ENCODE assay signal across 19 mouse cellular contexts in genomic region chr7:109700213-109700612, GRCm38 (mm10). TPM values are rescaled to one million over a fixed set of nuclear protein-coding genes. Genes with fewer than 3 reads are reported as not detected.
A peak's percentile ranks its signal among the peaks of the same experiment; 100 is the strongest.
DNase-seq lines count a peak whose midpoint lies in the region; ATAC-seq and TF ChIP-seq lines count a peak whose summit lies in the region.
"Had no signal": no experiment of that assay in that cellular context is flagged by ENCODE, and none has a peak within 500 bp of the region (broad histone marks: within the 10 kb centered on the region; RNA-seq: fewer than 3 reads in every experiment).

No protein-coding gene starts in this region.

- intact Hi-C loops in left cerebral cortex, adult 2 months (cut with DNase I) = no loop called here
- intact Hi-C loops in left cerebral cortex, postnatal 4 days (cut with DNase I) = no loop called here
- intact Hi-C loops in left cerebral cortex, postnatal 25 days (cut with DNase I) = no loop called here

- dilution Hi-C loops in CH12.LX (cut with MboI; ENCODE audit: extremely low pct_ligation_motif_present, extremely low pct_unique_long_range_greater_than_20kb, low sequenced_read_pairs) = no loop called here

- H3K36me3 ChIP-seq in CH12.LX (replicated peaks in 1 of 2; ENCODE audit: control insufficient read depth in 1 of 2, insufficient read depth in 1 of 2, low read length in 1 of 2) = no peaks in the 10 kb centered on the region
- H3K36me3 ChIP-seq: embryonic facial prominence, embryonic 13.5 days; forebrain, embryonic 10.5 days; midbrain, embryonic 10.5 days; stomach, embryonic 15.5 days had no signal

- H3K4me1 ChIP-seq in CH12.LX (ENCODE audit: control insufficient read depth in 1 of 2, insufficient read depth in 2 of 2) = peaks cover 3 to 11% of the 10 kb centered on the region in 2 experiments; a peak in 3 of 4 replicates

- TF ChIP-seq RAD21 in CH12.LX (IDR thresholded peaks at IDR 0.05; ENCODE audit: low read depth, low read length) = peak; percentile 14

- no peak overlapping the region for H3K4me3 ChIP-seq in left cerebral cortex, adult 2 months
- H3K4me3 ChIP-seq in CH12.LX (replicated peaks in 1 of 3; ENCODE audit: low read depth in 2 of 3, low read length in 2 of 3, poor library complexity in 1 of 3) = no peak overlapping the region
- H3K4me3 ChIP-seq: embryonic facial prominence, embryonic 13.5 days; forebrain, embryonic 10.5 days; midbrain, embryonic 10.5 days; stomach, embryonic 15.5 days had no signal

- peak; percentile 24 for TF ChIP-seq CTCF in left cerebral cortex, adult 2 months (IDR thresholded peaks at IDR 0.05)
- peak; percentile 6 to 53; a peak in 2 of 4 replicates for TF ChIP-seq CTCF in CH12.LX (conservative IDR thresholded peaks at IDR 0.05 in 1 of 2, IDR thresholded peaks at IDR 0.05 in 1 of 2; ENCODE audit: low read depth in 2 of 2, low read length in 2 of 2)

- DNase-seq in CD4-positive, CD25-positive, alpha-beta regulatory T cell, adult 2 months (ENCODE audit: low read depth, low spot score) = peak; percentile 22
- no peak for DNase-seq in left cerebral cortex, adult 2 months (ENCODE audit: extremely low spot score in 1 of 2, low spot score in 2 of 2)
- DNase-seq in left cerebral cortex, postnatal 4 days = no peak
- DNase-seq in CH12.LX (ENCODE audit: extremely low read depth) = no peak
- DNase-seq in WW6 (ENCODE audit: low read depth, low spot score) = peak; percentile 50
- no peak for DNase-seq in embryo, embryonic 10.5 days (ENCODE audit: low spot score)
- no peak for DNase-seq in left cerebral cortex, postnatal 25 days (ENCODE audit: low spot score in 2 of 2)
- DNase-seq: adrenal gland, postnatal 36 days; heart, postnatal 36 days; thymus, postnatal 36 days had no signal

- no peaks in the 10 kb centered on the region for H3K27me3 ChIP-seq in CH12.LX (replicated peaks)
- H3K27me3 ChIP-seq: embryonic facial prominence, embryonic 13.5 days; stomach, embryonic 15.5 days had no signal

- no peak overlapping the region for H3K27ac ChIP-seq in left cerebral cortex, adult 2 months
- no peak overlapping the region for H3K27ac ChIP-seq in CH12.LX (ENCODE audit: insufficient read depth, low read depth)
- H3K27ac ChIP-seq: embryonic facial prominence, embryonic 13.5 days; forebrain, embryonic 10.5 days; midbrain, embryonic 10.5 days; stomach, embryonic 15.5 days had no signal

- no peak for TF ChIP-seq POLR2A in CH12.LX (IDR thresholded peaks at IDR 0.05; ENCODE audit: low read depth, low read length)

- in situ Hi-C loops in CH12.LX (cut with MboI; ENCODE audit: low pct_ligation_motif_present, low pct_unique_long_range_greater_than_20kb, low sequenced_read_pairs) = loop anchor here (10.0 kb wide), 1 partner anchor 175 kb away; no protein-coding TSS in a partner anchor

- no peak for ATAC-seq in CD4-positive, CD25-positive, alpha-beta regulatory T cell, adult 4 months

- no peak for TF ChIP-seq EP300 in CH12.LX (IDR thresholded peaks at IDR 0.05; ENCODE audit: low read length)

- no peak overlapping the region for H3K9ac ChIP-seq in CH12.LX (ENCODE audit: insufficient read depth, low read depth)
- H3K9ac ChIP-seq: embryonic facial prominence, embryonic 13.5 days; stomach, embryonic 15.5 days had no signal

- H3K9me3 ChIP-seq in CH12.LX (replicated peaks; ENCODE audit: low read length) = no peaks in the 10 kb centered on the region
- H3K9me3 ChIP-seq: embryonic facial prominence, embryonic 13.5 days; forebrain, embryonic 10.5 days; midbrain, embryonic 10.5 days; stomach, embryonic 15.5 days had no signal

- no peaks in the 10 kb centered on the region; the same call in 1 of the 2 replicates for H3K79me2 ChIP-seq in CH12.LX (replicated peaks; ENCODE audit: control insufficient read depth, extremely low read depth, insufficient read depth, poor library complexity, severe bottlenecking)

- H3K4me2 ChIP-seq in CH12.LX (ENCODE audit: insufficient read depth, low read depth, poor library complexity, severe bottlenecking) = no peak overlapping the region
- H3K4me2 ChIP-seq: embryonic facial prominence, embryonic 13.5 days; stomach, embryonic 15.5 days had no signal

TF ChIP-seq in CH12.LX, 34 proteins besides CTCF, POLR2A, EP300 and RAD21:
- TF ChIP-seq USF1 (IDR thresholded peaks at IDR 0.05; ENCODE audit: low read depth, low read length) (no peak), TCF12 (IDR thresholded peaks at IDR 0.05; ENCODE audit: low read depth, low read length) (no peak), NELFE (IDR thresholded peaks at IDR 0.05; ENCODE audit: low read depth, low read length) (no peak), USF2 (conservative IDR thresholded peaks at IDR 0.05; ENCODE audit: low read depth, low read length) (no peak), SMC3 (IDR thresholded peaks at IDR 0.05; ENCODE audit: low read depth, low read length) (peak; percentile 27; the same call in 1 of the 2 replicates), KAT2A (IDR thresholded peaks at IDR 0.05; ENCODE audit: insufficient replicate concordance, low read length) (no peak), RCOR1 (conservative IDR thresholded peaks at IDR 0.05; ENCODE audit: low read depth, low read length) (no peak)
TF ChIP-seq in CH12.LX: peak in this region for 1.

RNA-seq across cellular contexts. Expression of gene St5, which starts 3.2 kb away (rescaled TPM):
- 1 to 10 TPM; 1.8 to 3.9 TPM for polyA plus RNA-seq in CD4-positive, CD25-positive, alpha-beta regulatory T cell, adult 4 months (2017; shearing (Covaris generic))
- total RNA-seq in left cerebral cortex, adult 2 months (2021) = 10 to 100 TPM; 14.8 to 18.9 TPM
- 10 to 100 TPM; 20.7 to 21.5 TPM for total RNA-seq in left cerebral cortex, postnatal 4 days (2021)
- 1.6 and 1.9 TPM in 2 replicates for total RNA-seq in CH12.LX (2012; rRNA removed)
- total RNA-seq in CH12.LX (2014; rRNA removed) = 1.3 and 1.5 TPM in 2 replicates
- 3.4 and 4.1 TPM in 2 replicates for polyA plus RNA-seq in CH12.LX (2012; ENCODE audit: insufficient read length, low read depth)
- total RNA-seq in left cerebral cortex, postnatal 25 days (2021) = 10 to 100 TPM; 14.1 to 15.1 TPM

RNA-seq across cellular contexts. Expression of gene Akip1, which starts 3.3 kb away (rescaled TPM):
- 10 to 100 TPM; 28.6 to 32.8 TPM for polyA plus RNA-seq in CD4-positive, CD25-positive, alpha-beta regulatory T cell, adult 4 months (2017; shearing (Covaris generic))
- total RNA-seq in left cerebral cortex, adult 2 months (2021) = 1 to 10 TPM; 4.9 to 5.9 TPM
- total RNA-seq in left cerebral cortex, postnatal 4 days (2021) = 10 to 100 TPM in 1 of 2 experiments, 1 to 10 TPM in 1; 7.3 to 10.5 TPM
- total RNA-seq in CH12.LX (2012; rRNA removed) (34.5 and 35.0 TPM in 2 replicates), CH12.LX (2014; rRNA removed) (38.5 and 42.5 TPM in 2 replicates)
- 46.2 and 51.5 TPM in 2 replicates for polyA plus RNA-seq in CH12.LX (2012; ENCODE audit: insufficient read length, low read depth)
- 1 to 10 TPM; 3.8 to 6.0 TPM for total RNA-seq in left cerebral cortex, postnatal 25 days (2021)

RNA-seq across cellular contexts. Expression of gene BC051019, which starts 23.4 kb away (rescaled TPM):
- under 1 TPM in 1 of 2 experiments, not detected in 1; 0.38 TPM for polyA plus RNA-seq in CD4-positive, CD25-positive, alpha-beta regulatory T cell, adult 4 months (2017; shearing (Covaris generic))
- not detected for total RNA-seq in left cerebral cortex, adult 2 months (2021)
- total RNA-seq in left cerebral cortex, postnatal 4 days (2021) = under 1 TPM in 1 of 2 experiments, not detected in 1; 0.22 TPM
- total RNA-seq in CH12.LX (2012; rRNA removed) (not detected in 2 replicates), CH12.LX (2014; rRNA removed) (0.17 TPM in 1 of 2 replicates, not detected in the other)
- 0.33 TPM in 2 replicates for polyA plus RNA-seq in CH12.LX (2012; ENCODE audit: insufficient read length, low read depth)
- not detected for total RNA-seq in left cerebral cortex, postnatal 25 days (2021)
- total RNA-seq: adrenal gland, postnatal 36 days; gastrocnemius, adult 18-20 months; heart, postnatal 36 days had no signal
- polyA plus RNA-seq: intestine, embryonic 14.5 days; small intestine, adult 2 months had no signal

RNA-seq across cellular contexts. Expression of gene Ascl3, which starts 31.3 kb away (rescaled TPM):
- polyA plus RNA-seq in CD4-positive, CD25-positive, alpha-beta regulatory T cell, adult 4 months (2017; shearing (Covaris generic)) = not detected
- not detected for total RNA-seq in left cerebral cortex, adult 2 months (2021)
- not detected for total RNA-seq in left cerebral cortex, postnatal 4 days (2021)
- total RNA-seq in CH12.LX (2012; rRNA removed) = not detected in 2 replicates
- total RNA-seq in CH12.LX (2014; rRNA removed) = not detected in 2 replicates
- polyA plus RNA-seq in CH12.LX (2012; ENCODE audit: insufficient read length, low read depth) = not detected in 2 replicates
- not detected for total RNA-seq in left cerebral cortex, postnatal 25 days (2021)
- total RNA-seq: adrenal gland, postnatal 36 days; gastrocnemius, adult 18-20 months; heart, postnatal 36 days had no signal
- polyA plus RNA-seq: embryonic facial prominence, embryonic 13.5 days; forebrain, embryonic 10.5 days; intestine, embryonic 14.5 days; limb, embryonic 14.5 days; midbrain, embryonic 10.5 days had no signal

RNA-seq across cellular contexts. Expression of gene Tmem9b, which starts 52.5 kb away (rescaled TPM):
- 100 to 1,000 TPM in 1 of 2 experiments, 10 to 100 TPM in 1; 83.6 to 102 TPM for polyA plus RNA-seq in CD4-positive, CD25-positive, alpha-beta regulatory T cell, adult 4 months (2017; shearing (Covaris generic))
- total RNA-seq in left cerebral cortex, adult 2 months (2021) = 10 to 100 TPM; 85.0 to 88.7 TPM
- total RNA-seq in left cerebral cortex, postnatal 4 days (2021) = 10 to 100 TPM; 51.0 to 57.8 TPM
- 24.8 and 26.6 TPM in 2 replicates for total RNA-seq in CH12.LX (2012; rRNA removed)
- 35.6 and 40.3 TPM in 2 replicates for total RNA-seq in CH12.LX (2014; rRNA removed)
- polyA plus RNA-seq in CH12.LX (2012; ENCODE audit: insufficient read length, low read depth) = 23.4 and 25.6 TPM in 2 replicates
- total RNA-seq in left cerebral cortex, postnatal 25 days (2021) = 10 to 100 TPM; 91.0 to 95.4 TPM

Comparison
In these comparisons a context has a peak if more than half of its experiments do, and no peak if none do; other contexts are left out.
1. DNase-seq: peak in CD4-positive, CD25-positive, alpha-beta regulatory T cell, adult 2 months (single experiment) and WW6 (single experiment); none in left cerebral cortex, adult 2 months (0 of 2), left cerebral cortex, postnatal 4 days (single experiment), CH12.LX (single experiment), embryo, embryonic 10.5 days (single experiment) and left cerebral cortex, postnatal 25 days (0 of 2).
2. RNA of gene St5, which starts 3.2 kb away (total RNA-seq): 20.7 to 21.5 TPM in left cerebral cortex, postnatal 4 days, 14.8 to 18.9 TPM in left cerebral cortex, adult 2 months and 14.1 to 15.1 TPM in left cerebral cortex, postnatal 25 days; 1.3 to 1.9 TPM in CH12.LX; every median in the first group is over 4 times any median in the second.